Mouse (Mus musculus): ENCODE measurements around the gene Socs1. TPM values are rescaled to one million over a fixed set of nuclear protein-coding genes. Genes with fewer than 3 reads are reported as not detected.

Gene Socs1
- total and polyA plus RNA-seq, 2 experiments = 0.18 to 1.2 TPM

GRCm38 (mm10) chr16:10786288-10786687 is 952 bp upstream of the Socs1 start:
- Histone ChIP-seq H3K4me1 (ENCODE audit: control insufficient read depth, insufficient read depth, low read length) (no peaks in the 10 kb centered on the region), H3K36me3 (ENCODE audit: control insufficient read depth, insufficient read depth, low read length) (no peaks in the 10 kb centered on the region), H3K4me3 (ENCODE audit: insufficient read depth, low read depth, low read length) (peak overlapping the region; percentile 91), H3K79me2 (ENCODE audit: control insufficient read depth, insufficient read depth, low read length) (no peaks in the 10 kb centered on the region), H3K27me3 (ENCODE audit: control insufficient read depth, insufficient read depth, low read length) (0 out of 2 replicates have a peak, but pooled peaks cover 5% of the 10 kb centered on the region), H3K9ac (ENCODE audit: low read depth, low read length) (peak overlapping the region; percentile 26), H3K27ac (replicated peaks; ENCODE audit: insufficient read depth, low read depth, low read length) (peak overlapping the region; percentile 59)
- 2% methylated on average over 9 of the region's 9 CpGs for WGBS
- peak; percentile 75 for DNase-seq (ENCODE audit: extremely low read depth, low read depth, low spot score)
- peak; percentile 95 for TF ChIP-seq CTCF (IDR thresholded peaks at IDR 0.05; ENCODE audit: low read depth, low read length)
- no peak for TF ChIP-seq POLR2A (IDR thresholded peaks at IDR 0.05; ENCODE audit: extremely low read depth, insufficient read depth, low read length)

- Histone ChIP-seq H3K4me3 (ENCODE audit: insufficient read depth, low read depth, low read length) (peak overlapping the region; percentile 91), H3K27me3 (ENCODE audit: control insufficient read depth, insufficient read depth, low read length) (0 out of 2 replicates have a peak, but pooled peaks cover 5% of the 10 kb centered on the region), H3K4me1 (ENCODE audit: control insufficient read depth, insufficient read depth, low read length) (no peaks in the 10 kb centered on the region), H3K79me2 (ENCODE audit: control insufficient read depth, insufficient read depth, low read length) (no peaks in the 10 kb centered on the region), H3K9ac (ENCODE audit: low read depth, low read length) (peak overlapping the region; percentile 94), H3K36me3 (ENCODE audit: control insufficient read depth, insufficient read depth, low read length) (no peaks in the 10 kb centered on the region), H3K27ac (replicated peaks; ENCODE audit: insufficient read depth, low read depth, low read length) (peak overlapping the region; percentile 65)
- no peak for TF ChIP-seq POLR2A (IDR thresholded peaks at IDR 0.05; ENCODE audit: extremely low read depth, insufficient read depth, low read length)
- TF ChIP-seq CTCF (IDR thresholded peaks at IDR 0.05; ENCODE audit: low read depth, low read length) = peak; percentile 83
- 2% methylated on average over 54 of the region's 55 CpGs for WGBS
- no peak for DNase-seq (ENCODE audit: extremely low read depth, low read depth, low spot score)
These were observed 454 bp downstream of the Socs1 start for GRCm38 (mm10) chr16:10784793-10785370.

- TF ChIP-seq CTCF (IDR thresholded peaks at IDR 0.05; ENCODE audit: low read depth, low read length) (0 out of 2 replicates have a peak, but pooled peaks have one; percentile 12), POLR2A (IDR thresholded peaks at IDR 0.05; ENCODE audit: extremely low read depth, insufficient read depth, low read length) (no peak)
- Histone ChIP-seq H3K27me3 (ENCODE audit: control insufficient read depth, insufficient read depth, low read length) (0 out of 2 replicates have a peak, but pooled peaks cover 5% of the 10 kb centered on the region), H3K79me2 (ENCODE audit: control insufficient read depth, insufficient read depth, low read length) (no peaks in the 10 kb centered on the region), H3K4me3 (ENCODE audit: insufficient read depth, low read depth, low read length) (peak overlapping the region; percentile 91), H3K9ac (ENCODE audit: low read depth, low read length) (peak overlapping the region; percentile 81), H3K4me1 (ENCODE audit: control insufficient read depth, insufficient read depth, low read length) (no peaks in the 10 kb centered on the region), H3K36me3 (ENCODE audit: control insufficient read depth, insufficient read depth, low read length) (no peaks in the 10 kb centered on the region), H3K27ac (replicated peaks; ENCODE audit: insufficient read depth, low read depth, low read length) (no peak overlapping the region)
- 11% methylated on average over 81 of the region's 81 CpGs for WGBS
- no peak for DNase-seq (ENCODE audit: extremely low read depth, low read depth, low spot score)
These were observed 1.2 kb downstream of the Socs1 start for GRCm38 (mm10) chr16:10783883-10784792.

GRCm38 (mm10) chr16:10783451-10783850 is 1.9 kb downstream of the Socs1 start:
- no peak for TF ChIP-seq POLR2A (IDR thresholded peaks at IDR 0.05; ENCODE audit: extremely low read depth, insufficient read depth, low read length)
- no peak for TF ChIP-seq CTCF (IDR thresholded peaks at IDR 0.05; ENCODE audit: low read depth, low read length)
- Histone ChIP-seq H3K9ac (ENCODE audit: low read depth, low read length) (no peak overlapping the region), H3K27me3 (ENCODE audit: control insufficient read depth, insufficient read depth, low read length) (0 out of 2 replicates have a peak, but pooled peaks cover 5% of the 10 kb centered on the region), H3K4me3 (ENCODE audit: insufficient read depth, low read depth, low read length) (no peak overlapping the region), H3K79me2 (ENCODE audit: control insufficient read depth, insufficient read depth, low read length) (no peaks in the 10 kb centered on the region), H3K27ac (replicated peaks; ENCODE audit: insufficient read depth, low read depth, low read length) (no peak overlapping the region), H3K36me3 (ENCODE audit: control insufficient read depth, insufficient read depth, low read length) (no peaks in the 10 kb centered on the region), H3K4me1 (ENCODE audit: control insufficient read depth, insufficient read depth, low read length) (no peaks in the 10 kb centered on the region)
- DNase-seq (ENCODE audit: extremely low read depth, low read depth, low spot score) = no peak
- WGBS = 84% methylated on average over 8 of the region's 8 CpGs

- TF ChIP-seq POLR2A (IDR thresholded peaks at IDR 0.05; ENCODE audit: extremely low read depth, insufficient read depth, low read length) (no peak), CTCF (IDR thresholded peaks at IDR 0.05; ENCODE audit: low read depth, low read length) (no peak)
- 0 out of 2 replicates have a peak, but pooled peaks cover 5% of the 10 kb centered on the region for H3K27me3 ChIP-seq (ENCODE audit: control insufficient read depth, insufficient read depth, low read length)
- 50% methylated on average over 1 of the region's 1 CpGs for WGBS
These were observed 2.2 kb downstream of the Socs1 start for GRCm38 (mm10) chr16:10783152-10783434.

More at GRCm38 (mm10) chr16:10783152-10783434, 2.2 kb downstream of the Socs1 start:
- no peak for DNase-seq (ENCODE audit: extremely low read depth, low read depth, low spot score)
- no peaks in the 10 kb centered on the region for H3K36me3 ChIP-seq (ENCODE audit: control insufficient read depth, insufficient read depth, low read length)
- H3K4me1 ChIP-seq (ENCODE audit: control insufficient read depth, insufficient read depth, low read length) = no peaks in the 10 kb centered on the region
- H3K79me2 ChIP-seq (ENCODE audit: control insufficient read depth, insufficient read depth, low read length) = no peaks in the 10 kb centered on the region
- H3K27ac ChIP-seq (replicated peaks; ENCODE audit: insufficient read depth, low read depth, low read length) = no peak overlapping the region
- no peak overlapping the region for H3K4me3 ChIP-seq (ENCODE audit: insufficient read depth, low read depth, low read length)
- no peak overlapping the region for H3K9ac ChIP-seq (ENCODE audit: low read depth, low read length)

Measured in liver, adult 2 months (tissue).